Mouse (Mus musculus) embryonic fibroblast, embryonic 13.5 days (primary cell): ENCODE data around the gene Glud1.

Experiments used
- CTCF ChIP-seq: IDR thresholded peaks from 2 replicates; pipeline ENCODE4 v1.5.1; 2011; ENCODE audit warnings: mild to moderate bottlenecking, control low read depth, low read length, moderate library complexity, borderline replicate concordance; ENCODE audit not compliant: insufficient read depth
- POLR2A ChIP-seq: IDR thresholded peaks from 2 replicates; pipeline ENCODE4 v1.6.1; 2011; ENCODE audit warnings: low read depth, mild to moderate bottlenecking, control low read depth, low read length, moderate library complexity

DNA sequence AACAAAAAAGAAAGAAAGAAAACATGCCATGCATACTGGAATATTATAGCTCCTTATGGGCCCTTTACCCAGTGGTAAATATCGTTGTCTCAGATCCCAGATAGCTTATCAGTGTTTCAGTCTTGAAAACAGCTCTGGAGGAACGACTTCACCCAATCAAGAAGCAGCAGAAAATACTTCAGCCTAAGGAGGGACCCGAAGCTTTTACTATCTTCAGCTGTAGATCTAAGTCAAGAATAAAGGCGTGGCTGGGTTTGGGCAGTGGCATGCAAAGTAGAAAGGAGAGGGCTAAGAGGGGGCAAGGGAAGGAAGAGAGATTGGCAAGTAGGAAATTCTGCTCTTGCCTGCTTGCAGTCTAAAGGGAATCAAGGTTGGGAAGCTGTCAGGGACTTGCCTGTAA is 51.6 kb downstream of the Glud1 start:
- TF ChIP-seq CTCF (no peak), POLR2A (no peak)
